Mouse (Mus musculus): ENCODE data around the gene Zfp988. TPM values are rescaled to one million over a fixed set of nuclear protein-coding genes. Genes with fewer than 3 reads are reported as not detected.
"Not testable (repeated sequence)": the region's sequence is repeated elsewhere in the genome, so short reads cannot be mapped to it uniquely, and the experiment has no call there.

Gene Zfp988
- polyA plus RNA-seq, 1 experiment from 2014 or later, result 0.14 TPM

- H3K9ac ChIP-seq; H3K27ac ChIP-seq; H3K4me3 ChIP-seq (replicated peaks); H3K36me3 ChIP-seq; H3K9me3 ChIP-seq; H3K4me1 ChIP-seq; H3K4me2 ChIP-seq; H3K27me3 ChIP-seq (replicated peaks): not testable (repeated sequence)
- peak; percentile 53; the same call in 1 of the 2 replicates for ATAC-seq (ENCODE audit: insufficient read depth, low FRiP score, low read depth)
- no CpG with 5 or more reads among the region's 2 CpGs for WGBS
These were observed 64.1 kb downstream of the Zfp988 start for GRCm38 (mm10) chr4:147369564-147369963.

- not testable (repeated sequence) for H3K36me3 ChIP-seq; H3K27ac ChIP-seq; H3K4me2 ChIP-seq; H3K27me3 ChIP-seq (replicated peaks); H3K9ac ChIP-seq; H3K4me3 ChIP-seq (replicated peaks); H3K9me3 ChIP-seq; ATAC-seq (ENCODE audit: insufficient read depth, low FRiP score, low read depth); H3K4me1 ChIP-seq
- WGBS, result 83% methylated on average over 4 of the region's 4 CpGs
These were observed 77.7 kb downstream of the Zfp988 start for GRCm38 (mm10) chr4:147383199-147383598.

Other genes with a start within 250 kb of the Zfp988 start
- gene Zfp991, start 173.6 kb upstream of the Zfp988 start, polyA plus RNA-seq (2015; fragmentation: Nextera tagmentation; extraction: Ambion mirVana), result 6.6 and 7.3 TPM in 2 replicates
- 0.15 TPM in 1 of 2 replicates, not detected in the other for gene Zfp978, start 55.6 kb downstream of the Zfp988 start, polyA plus RNA-seq (2015; fragmentation: Nextera tagmentation; extraction: Ambion mirVana)
- 5.1 and 5.4 TPM in 2 replicates for gene Zfp982, start 186.7 kb downstream of the Zfp988 start, polyA plus RNA-seq (2015; fragmentation: Nextera tagmentation; extraction: Ambion mirVana)
- gene Gm16503, start 234.5 kb downstream of the Zfp988 start, polyA plus RNA-seq (2015; fragmentation: Nextera tagmentation; extraction: Ambion mirVana), result 0.32 and 0.42 TPM in 2 replicates
- 0.18 and 0.26 TPM in 2 replicates for gene Zfp985, start 247.6 kb downstream of the Zfp988 start, polyA plus RNA-seq (2015; fragmentation: Nextera tagmentation; extraction: Ambion mirVana)

All from stomach, embryonic 15.5 days (tissue).